Mouse (Mus musculus) liver, embryonic 15.5 days (tissue): Measurements from ENCODE around the gene Sqstm1. TPM values are rescaled to one million over a fixed set of nuclear protein-coding genes. Genes with fewer than 3 reads are reported as not detected.
A peak's percentile ranks its signal among the peaks of the same experiment; 100 is the strongest.

ENCODE experiments used
- ATAC-seq: fragments of 200-750 bp; cut with Nextera tagmentation; 2 replicates; pipeline ENCODE4 v1.8.0; 2017; ENCODE audit warnings: moderate number of reproducible peaks, mild to moderate bottlenecking, moderate library complexity; ENCODE audit not compliant: insufficient read depth
- H3K27ac ChIP-seq: fragments of 300-500 bp; sonication (generic); replicated peaks from 2 replicates; pipeline ENCODE4 v1.5.1; 2015; ENCODE audit warnings: mild to moderate bottlenecking, inconsistent platforms
- H3K27me3 ChIP-seq: fragments of 300-500 bp; sonication (generic); 2 replicates; pipeline ENCODE4 v1.6.1; 2015; ENCODE audit warnings: mild to moderate bottlenecking, inconsistent platforms
- H3K36me3 ChIP-seq: fragments of 300-500 bp; sonication (generic); replicated peaks from 2 replicates; pipeline ENCODE4 v1.6.1; 2015; ENCODE audit warnings: moderate library complexity, mild to moderate bottlenecking, inconsistent platforms
- H3K4me1 ChIP-seq: fragments of 300-500 bp; sonication (generic); replicated peaks from 2 replicates; pipeline ENCODE4 v1.6.1; 2015; ENCODE audit warnings: inconsistent platforms
- H3K4me2 ChIP-seq: fragments of 300-500 bp; sonication (generic); 2 replicates; pipeline ENCODE4 v1.6.1; 2015; ENCODE audit warnings: moderate library complexity, mild to moderate bottlenecking, inconsistent platforms
- H3K4me3 ChIP-seq: fragments of 300-500 bp; sonication (generic); replicated peaks from 2 replicates; pipeline ENCODE4 v1.5.1; 2015; ENCODE audit warnings: mild to moderate bottlenecking, inconsistent platforms
- H3K9ac ChIP-seq: fragments of 300-500 bp; sonication (generic); 2 replicates; pipeline ENCODE4 v1.6.1; 2015; ENCODE audit warnings: moderate library complexity, mild to moderate bottlenecking, inconsistent platforms
- H3K9me3 ChIP-seq: fragments of 300-500 bp; sonication (generic); replicated peaks from 2 replicates; pipeline ENCODE4 v1.6.1; 2016; ENCODE audit warnings: inconsistent platforms
- WGBS: fragments of 180-500 bp; shearing (Covaris S2); methylation state at CpG from one replicate; pipeline ENCODE4 v1.1.7; 2015; ENCODE audit warnings: mixed read lengths; ENCODE audit not compliant: insufficient replicate concordance; 5-methylcytosine and 5-hydroxymethylcytosine counted together
- polyA plus RNA-seq: library from polyadenylated mRNA; unstranded; fragments of >200 nt; fragmentation: Nextera tagmentation; extraction: Ambion mirVana; gene quantifications from 2 replicates; pipeline ENCODE4 v1.2.1, GENCODE M21; 2015

The Sqstm1 gene
- polyA plus RNA-seq, 1 experiment from 2014 or later: 161 TPM

DNA sequence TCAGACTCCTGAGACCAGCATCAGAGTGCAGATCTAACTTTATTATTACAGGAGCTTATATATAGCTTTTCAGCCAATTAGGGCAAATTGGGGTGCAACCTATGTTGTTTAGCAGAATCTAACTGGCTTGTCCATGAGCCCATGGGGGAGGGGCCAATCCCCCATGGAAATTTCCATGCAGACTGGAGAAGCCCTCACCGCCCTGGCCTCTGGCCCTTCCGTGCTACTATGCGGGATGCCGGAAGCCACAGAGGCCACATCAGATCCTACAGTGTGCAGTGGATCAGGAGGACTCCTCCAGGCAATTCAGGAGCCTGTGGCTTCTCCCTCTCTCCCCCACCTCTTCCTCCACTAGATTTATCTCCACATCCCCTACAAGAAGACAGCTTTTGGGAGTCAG is 7.2 kb upstream of the Sqstm1 start:
- no peak overlapping the region for H3K4me2 ChIP-seq
- no peak overlapping the region for H3K9ac ChIP-seq
- no peak for ATAC-seq
- WGBS: 77% methylated on average over 4 of the region's 4 CpGs
- H3K4me3 ChIP-seq: no peak overlapping the region
- H3K27me3 ChIP-seq: no peaks in the 10 kb centered on the region
- H3K27ac ChIP-seq: no peak overlapping the region
- H3K4me1 ChIP-seq: peaks cover 68% of the 10 kb centered on the region
- no peaks in the 10 kb centered on the region for H3K9me3 ChIP-seq
- no peaks in the 10 kb centered on the region; the same call in 1 of the 2 replicates for H3K36me3 ChIP-seq

DNA sequence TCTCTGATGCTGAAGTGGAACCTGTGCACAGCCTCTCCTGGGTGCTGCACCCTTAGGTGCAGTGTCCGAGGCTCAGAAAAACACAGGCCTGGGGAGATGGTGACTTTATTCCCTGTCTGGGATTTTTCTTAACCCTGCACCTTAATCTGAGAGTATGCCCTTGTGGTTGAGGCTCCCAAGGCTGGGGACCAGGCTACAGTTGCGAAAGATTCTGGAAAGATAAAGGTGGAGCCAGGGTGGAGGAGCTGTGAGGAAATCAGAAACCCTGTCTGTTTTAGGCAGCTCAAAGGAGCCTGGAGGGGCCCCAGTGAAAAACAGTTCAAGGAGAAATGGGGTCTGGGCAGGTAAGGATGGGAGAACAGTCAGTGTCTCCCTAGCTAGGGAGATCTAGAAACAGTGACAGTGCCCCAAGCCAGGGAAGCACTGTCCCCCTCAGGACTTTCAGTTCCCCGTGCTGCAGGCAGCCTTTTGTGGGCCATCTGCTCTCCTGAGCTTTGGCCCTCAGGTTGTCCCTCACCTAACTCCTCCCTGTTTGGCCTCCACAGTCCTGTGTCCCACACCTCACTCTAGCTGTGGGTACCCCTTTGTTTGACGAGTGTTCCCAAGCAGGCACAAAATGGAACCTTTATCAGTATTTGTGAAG is 6.2 kb upstream of the Sqstm1 start:
- no peaks in the 10 kb centered on the region for H3K9me3 ChIP-seq
- H3K36me3 ChIP-seq: no peaks in the 10 kb centered on the region; the same call in 1 of the 2 replicates
- no peaks in the 10 kb centered on the region for H3K27me3 ChIP-seq
- no peak overlapping the region for H3K9ac ChIP-seq
- peak overlapping the region; percentile 6; the same call in 1 of the 2 replicates for H3K4me2 ChIP-seq
- peaks cover 72% of the 10 kb centered on the region for H3K4me1 ChIP-seq
- H3K4me3 ChIP-seq: no peak overlapping the region
- H3K27ac ChIP-seq: no peak overlapping the region
- 59% methylated on average over 4 of the region's 4 CpGs for WGBS
- no peak for ATAC-seq

- peaks cover 81% of the 10 kb centered on the region for H3K4me1 ChIP-seq
- H3K4me3 ChIP-seq: no peak overlapping the region
- H3K4me2 ChIP-seq: peak overlapping the region; percentile 39
- peak overlapping the region; percentile 6; the same call in 1 of the 2 replicates for H3K9ac ChIP-seq
- H3K9me3 ChIP-seq: no peaks in the 10 kb centered on the region
- no peak for ATAC-seq
- H3K27ac ChIP-seq: peak overlapping the region; percentile 51
- H3K36me3 ChIP-seq: no peaks in the 10 kb centered on the region; the same call in 1 of the 2 replicates
- H3K27me3 ChIP-seq: no peaks in the 10 kb centered on the region
- 46% methylated on average over 9 of the region's 9 CpGs for WGBS
These were observed 5.0 kb upstream of the Sqstm1 start for GRCm38 (mm10) chr11:50215633-50216032.

DNA sequence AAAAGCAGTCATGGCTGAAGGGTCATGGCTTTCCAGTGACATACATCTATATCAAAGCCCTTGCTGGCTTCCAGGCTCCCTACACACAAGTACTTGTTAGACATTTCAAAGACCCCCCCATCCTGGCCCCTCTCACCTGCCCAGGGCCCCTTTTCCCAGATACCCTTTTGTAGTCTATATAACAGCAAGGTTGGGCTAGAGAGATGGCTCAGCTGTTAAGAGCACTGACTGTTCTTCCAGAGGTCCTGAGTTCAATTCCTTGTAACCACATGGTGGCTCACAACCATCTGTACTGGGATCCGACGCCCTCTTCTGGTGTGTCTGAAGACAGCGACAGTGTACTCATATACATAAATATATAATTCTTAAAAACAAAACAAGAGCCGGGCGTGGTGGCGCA is 4.0 kb upstream of the Sqstm1 start:
- no peak overlapping the region for H3K9ac ChIP-seq
- H3K4me1 ChIP-seq: peaks cover 78% of the 10 kb centered on the region
- no peaks in the 10 kb centered on the region for H3K27me3 ChIP-seq
- H3K36me3 ChIP-seq: no peaks in the 10 kb centered on the region
- H3K9me3 ChIP-seq: no peaks in the 10 kb centered on the region
- H3K4me2 ChIP-seq: no peak overlapping the region
- ATAC-seq: no peak
- H3K4me3 ChIP-seq: no peak overlapping the region
- 84% methylated on average over 6 of the region's 6 CpGs for WGBS
- H3K27ac ChIP-seq: no peak overlapping the region

DNA sequence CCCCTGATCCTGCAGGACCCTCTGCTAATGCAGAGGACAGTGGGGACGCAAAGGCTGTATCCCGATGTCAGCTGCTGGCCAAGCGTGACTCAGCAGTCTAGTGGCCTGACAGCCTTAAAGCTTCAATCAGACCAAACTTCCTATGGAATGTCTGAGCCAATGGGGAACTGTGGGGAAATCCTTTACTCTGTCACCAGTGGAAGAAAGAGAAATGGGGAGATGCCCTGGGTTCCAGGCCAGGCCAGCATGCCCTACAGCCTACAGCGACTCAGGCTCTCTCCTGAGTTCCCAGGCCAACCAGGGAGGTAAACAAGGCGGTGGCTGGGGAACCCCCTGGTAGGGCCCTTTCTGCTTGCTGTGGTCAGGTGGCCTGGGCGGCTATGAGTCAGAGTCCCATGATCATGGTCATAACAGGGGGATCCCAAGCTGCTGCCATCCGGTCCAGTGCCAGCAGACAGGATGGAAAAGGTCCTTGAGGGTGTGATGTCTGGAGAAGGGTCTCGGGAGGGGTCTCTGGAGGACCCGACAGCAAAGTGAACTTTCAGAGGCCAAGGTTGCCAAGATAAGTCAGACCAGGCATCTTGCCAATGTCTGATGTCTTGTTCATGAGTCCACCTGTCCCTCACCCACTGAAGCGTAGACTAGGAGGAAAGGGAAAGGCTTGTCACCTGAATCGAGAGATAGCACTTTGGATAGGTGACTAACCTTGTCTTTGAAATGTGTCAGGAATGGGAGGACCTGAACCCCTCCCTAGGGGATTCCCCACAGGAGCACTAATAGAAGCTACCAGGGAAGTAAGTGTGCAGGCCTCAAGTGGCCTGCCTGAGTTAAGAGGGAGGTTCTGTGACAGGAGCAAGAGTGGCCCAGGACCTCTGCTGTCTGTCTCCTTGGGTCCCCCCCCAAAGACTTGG is 2.5 kb upstream of the Sqstm1 start:
- no peaks in the 10 kb centered on the region for H3K27me3 ChIP-seq
- H3K27ac ChIP-seq: peak overlapping the region; percentile 61
- no peaks in the 10 kb centered on the region for H3K9me3 ChIP-seq
- WGBS: 53% methylated on average over 11 of the region's 11 CpGs
- H3K4me3 ChIP-seq: no peak overlapping the region
- peaks cover 73% of the 10 kb centered on the region for H3K4me1 ChIP-seq
- no peak for ATAC-seq
- no peak overlapping the region for H3K9ac ChIP-seq
- no peak overlapping the region; the same call in 1 of the 2 replicates for H3K4me2 ChIP-seq
- H3K36me3 ChIP-seq: peaks cover 5% of the 10 kb centered on the region

DNA sequence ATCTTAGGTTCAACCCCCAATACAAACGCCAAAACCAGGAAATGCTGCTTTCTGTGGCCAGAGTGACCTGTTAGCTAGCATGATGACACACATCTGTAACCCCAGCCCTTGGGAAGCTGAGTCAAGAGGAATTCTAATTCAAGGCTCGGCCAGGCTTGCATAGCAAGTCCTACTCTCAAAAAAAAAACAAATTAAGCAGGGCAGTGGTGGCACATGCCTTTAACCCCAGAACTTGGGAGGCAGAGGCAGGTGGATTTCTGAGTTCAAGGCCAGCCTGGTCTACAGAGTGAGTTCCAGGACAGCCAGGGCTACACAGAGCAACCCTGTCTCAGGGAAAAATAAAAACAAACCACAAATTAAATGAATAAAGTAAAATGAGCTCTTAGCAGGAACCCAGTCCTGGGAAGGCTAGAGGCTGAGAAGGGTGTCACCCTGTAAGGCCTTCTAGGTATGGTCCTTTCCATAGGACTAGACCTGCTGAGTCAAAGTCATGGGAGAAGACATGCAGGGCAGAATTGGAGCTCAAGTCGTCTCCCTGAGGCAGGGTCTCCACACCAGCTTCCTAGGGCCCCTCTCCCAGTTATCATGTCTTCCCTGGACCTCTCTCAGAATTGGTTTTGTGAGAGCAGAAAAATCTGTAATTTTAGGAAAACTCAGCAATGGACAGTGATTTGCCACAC is 1.6 kb upstream of the Sqstm1 start:
- Histone ChIP-seq H3K4me2 (no peak overlapping the region; the same call in 1 of the 2 replicates), H3K36me3 (peaks cover 14% of the 10 kb centered on the region), H3K4me1 (peaks cover 68% of the 10 kb centered on the region), H3K9me3 (no peaks in the 10 kb centered on the region), H3K9ac (no peak overlapping the region), H3K4me3 (no peak overlapping the region), H3K27ac (peak overlapping the region; percentile 61; the same call in 1 of the 2 replicates), H3K27me3 (no peaks in the 10 kb centered on the region)
- no peak for ATAC-seq
- WGBS: 48% methylated on average over 3 of the region's 3 CpGs

- peak overlapping the region; percentile 98 for H3K4me3 ChIP-seq
- peak overlapping the region; percentile 78 for H3K4me2 ChIP-seq
- no peaks in the 10 kb centered on the region for H3K27me3 ChIP-seq
- peak overlapping the region; percentile 99 for H3K27ac ChIP-seq
- H3K4me1 ChIP-seq: peaks cover 61% of the 10 kb centered on the region
- peaks cover 22% of the 10 kb centered on the region for H3K36me3 ChIP-seq
- H3K9me3 ChIP-seq: no peaks in the 10 kb centered on the region
- no peak for ATAC-seq
- H3K9ac ChIP-seq: peak overlapping the region; percentile 99; the same call in 1 of the 2 replicates
- 73% methylated on average over 3 of the region's 3 CpGs for WGBS
These were observed 864 bp upstream of the Sqstm1 start for GRCm38 (mm10) chr11:50211322-50212059.

GRCm38 (mm10) chr11:50210101-50210504 is 524 bp downstream of the Sqstm1 start:
- peak overlapping the region; percentile 99 for H3K27ac ChIP-seq
- H3K4me2 ChIP-seq: peak overlapping the region; percentile 78
- no peaks in the 10 kb centered on the region for H3K27me3 ChIP-seq
- no peaks in the 10 kb centered on the region for H3K9me3 ChIP-seq
- peak; percentile 89 for ATAC-seq
- peaks cover 48% of the 10 kb centered on the region for H3K4me1 ChIP-seq
- WGBS: under 1% methylated on average over 24 of the region's 24 CpGs
- peaks cover 35% of the 10 kb centered on the region for H3K36me3 ChIP-seq
- H3K4me3 ChIP-seq: peak overlapping the region; percentile 98
- peak overlapping the region; percentile 99 for H3K9ac ChIP-seq

DNA sequence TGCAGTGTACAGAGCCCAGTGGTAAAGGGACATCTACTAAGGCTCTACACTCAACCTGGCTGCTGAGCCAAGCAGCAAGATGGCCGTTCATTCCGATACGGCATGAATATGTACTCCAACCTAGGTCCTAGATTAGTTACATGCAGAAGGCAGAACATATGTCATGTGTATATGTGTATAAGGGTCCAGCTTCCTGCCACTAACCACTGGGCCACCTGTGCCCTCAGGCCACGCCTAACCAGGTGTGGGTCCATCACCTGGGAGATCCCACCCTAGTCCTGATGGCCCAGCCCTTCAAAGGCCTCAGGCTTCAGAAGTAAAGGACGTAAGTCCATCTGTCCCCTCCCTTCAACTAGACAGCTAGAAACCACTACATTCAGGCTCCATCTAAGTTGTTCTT is 2.6 kb downstream of the Sqstm1 start:
- Histone ChIP-seq H3K9me3 (no peaks in the 10 kb centered on the region), H3K4me2 (no peak overlapping the region; the same call in 1 of the 2 replicates), H3K27me3 (no peaks in the 10 kb centered on the region), H3K27ac (no peak overlapping the region), H3K4me3 (no peak overlapping the region), H3K36me3 (peaks cover 54% of the 10 kb centered on the region), H3K4me1 (peaks cover 52% of the 10 kb centered on the region), H3K9ac (no peak overlapping the region)
- WGBS: 83% methylated on average over 5 of the region's 5 CpGs
- ATAC-seq: no peak

DNA sequence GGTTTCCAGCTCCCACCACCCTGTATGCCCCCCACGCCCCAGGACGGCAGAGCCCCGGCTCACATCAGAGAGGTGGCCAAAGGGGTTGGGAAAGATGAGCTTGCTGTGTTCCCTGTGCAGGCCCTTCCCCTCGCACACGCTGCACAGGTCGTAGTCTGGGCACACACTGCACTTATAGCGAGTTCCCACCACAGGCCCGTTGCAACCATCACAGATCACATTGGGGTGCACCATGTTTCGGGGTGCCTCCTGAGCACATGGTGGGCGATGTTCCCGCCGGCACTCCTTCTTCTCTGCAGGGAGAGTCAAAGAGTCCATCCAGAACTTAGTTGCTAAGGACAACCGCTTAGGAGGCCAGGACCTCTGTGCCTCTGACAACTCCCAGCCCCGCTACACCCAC is 3.3 kb downstream of the Sqstm1 start:
- no peak overlapping the region for H3K27ac ChIP-seq
- peaks cover 45% of the 10 kb centered on the region for H3K4me1 ChIP-seq
- H3K27me3 ChIP-seq: no peaks in the 10 kb centered on the region
- H3K9me3 ChIP-seq: no peaks in the 10 kb centered on the region
- 88% methylated on average over 14 of the region's 14 CpGs for WGBS
- no peak overlapping the region for H3K9ac ChIP-seq
- H3K36me3 ChIP-seq: peaks cover 61% of the 10 kb centered on the region
- ATAC-seq: no peak
- no peak overlapping the region for H3K4me2 ChIP-seq
- H3K4me3 ChIP-seq: no peak overlapping the region
